In the genomic region with DNA sequence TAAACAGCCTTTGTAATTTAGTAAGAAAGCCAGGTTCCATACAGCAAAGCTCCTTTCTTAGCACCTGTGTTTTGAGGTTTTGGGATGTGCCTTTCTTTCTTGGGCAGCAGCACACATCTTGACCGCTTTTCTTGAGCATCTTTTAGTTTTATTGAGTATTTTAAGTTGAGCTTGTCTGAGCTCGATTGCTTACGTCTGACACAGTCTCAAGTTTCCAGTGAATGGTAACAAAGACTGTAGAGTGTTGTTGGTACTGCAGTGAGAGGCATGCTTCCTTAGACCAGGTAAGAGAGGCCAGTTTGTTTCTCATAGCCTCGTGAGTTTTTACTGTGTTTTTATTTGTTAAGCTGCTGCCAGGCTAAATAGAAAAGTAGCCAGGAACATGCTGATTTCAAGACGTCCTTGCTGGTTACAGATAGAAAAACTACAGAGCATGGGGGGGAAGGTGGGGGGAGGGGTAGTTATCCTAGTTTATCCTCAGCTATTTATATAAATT, we compare ENCODE assay signal across 8 mouse cellular contexts.
DNase-seq lines count a peak whose midpoint lies in the region; ATAC-seq and TF ChIP-seq lines count a peak whose summit lies in the region.

No protein-coding gene starts in this region.

- H3K4me1 ChIP-seq in bone marrow, adult 2 months (ENCODE audit: control insufficient read depth, insufficient read depth, low read length): no peaks in the 10 kb centered on the region
- peaks cover 19% of the 10 kb centered on the region for H3K4me1 ChIP-seq in forebrain, embryonic 13.5 days
- H3K4me1 ChIP-seq in liver, postnatal 0 days (ENCODE audit: insufficient read depth): peaks cover 21% of the 10 kb centered on the region
- peaks cover 3% of the 10 kb centered on the region; the same call in 1 of the 2 replicates for H3K4me1 ChIP-seq in neural tube, embryonic 15.5 days

- H3K27ac ChIP-seq in bone marrow, adult 2 months (ENCODE audit: control insufficient read depth, insufficient read depth, low read depth, low read length, poor library complexity): peak overlapping the region; percentile 34; the same call in 1 of the 2 replicates
- peak overlapping the region; percentile 59 for H3K27ac ChIP-seq in forebrain, embryonic 13.5 days
- H3K27ac ChIP-seq in liver, postnatal 0 days (ENCODE audit: low read depth): peak overlapping the region; percentile 89
- H3K27ac ChIP-seq in neural tube, embryonic 15.5 days (replicated peaks): no peak overlapping the region

- H3K9ac ChIP-seq in forebrain, embryonic 13.5 days: peak overlapping the region; percentile 56
- peak overlapping the region; percentile 61 for H3K9ac ChIP-seq in liver, postnatal 0 days (replicated peaks)
- 0 out of 2 replicates have a peak overlapping the region, but pooled peaks have one; percentile 38 for H3K9ac ChIP-seq in neural tube, embryonic 15.5 days (replicated peaks)

- no peak for TF ChIP-seq EP300 in liver, postnatal 0 days (IDR thresholded peaks at IDR 0.05; ENCODE audit: low read depth)

- H3K36me3 ChIP-seq in forebrain, embryonic 13.5 days (ENCODE audit: poor library complexity, severe bottlenecking): no peaks in the 10 kb centered on the region
- 0 out of 2 replicates have a peak, but pooled peaks cover 4% of the 10 kb centered on the region for H3K36me3 ChIP-seq in liver, postnatal 0 days (replicated peaks; ENCODE audit: insufficient read depth, low read length)
- no peaks in the 10 kb centered on the region for H3K36me3 ChIP-seq in neural tube, embryonic 15.5 days

- DNase-seq in ovary, postnatal 14 days (ENCODE audit: low spot score): peak; percentile 6
- DNase-seq in ovary, postnatal 36 days (ENCODE audit: low spot score): no peak
- no peak for DNase-seq in liver, postnatal 0 days

- peak overlapping the region; percentile 57 for H3K4me2 ChIP-seq in forebrain, embryonic 13.5 days
- peak overlapping the region; percentile 52 for H3K4me2 ChIP-seq in liver, postnatal 0 days (ENCODE audit: low read depth, low read length)
- peak overlapping the region; percentile 61 for H3K4me2 ChIP-seq in neural tube, embryonic 15.5 days

- no peak for TF ChIP-seq CTCF in bone marrow, adult 2 months (IDR thresholded peaks at IDR 0.05; ENCODE audit: control insufficient read depth, insufficient read depth, low read length)
- TF ChIP-seq CTCF in liver, postnatal 0 days (IDR thresholded peaks at IDR 0.05; ENCODE audit: low read depth): no peak

- no peak for TF ChIP-seq POLR2A in bone marrow, adult 2 months (IDR thresholded peaks at IDR 0.05; ENCODE audit: borderline replicate concordance, control insufficient read depth, low read depth, low read length)

- no peaks in the 10 kb centered on the region for H3K27me3 ChIP-seq in forebrain, embryonic 13.5 days
- H3K27me3 ChIP-seq in liver, postnatal 0 days (ENCODE audit: insufficient read depth, low read length): no peaks in the 10 kb centered on the region
- H3K27me3 ChIP-seq in neural tube, embryonic 15.5 days (replicated peaks): no peaks in the 10 kb centered on the region

- H3K9me3 ChIP-seq in forebrain, embryonic 13.5 days (replicated peaks): no peaks in the 10 kb centered on the region
- no peaks in the 10 kb centered on the region for H3K9me3 ChIP-seq in liver, postnatal 0 days (ENCODE audit: low read length)
- no peaks in the 10 kb centered on the region for H3K9me3 ChIP-seq in neural tube, embryonic 15.5 days (replicated peaks)

- ATAC-seq in forebrain, embryonic 13.5 days: peak; percentile 85
- ATAC-seq in inflammation-experienced regulatory T-cells, adult 6 months: peak; percentile 77
- peak; percentile 59 for ATAC-seq in liver, postnatal 0 days
- peak; percentile 80 for ATAC-seq in neural tube, embryonic 15.5 days (ENCODE audit: low FRiP score)
- ATAC-seq in cerebellum, adult (ENCODE audit: insufficient number of reproducible peaks, low FRiP score, low TSS enrichment): no peak

- WGBS in bone marrow, adult 2 months: 8% methylated on average over 5 of the region's 5 CpGs
- WGBS in forebrain, embryonic 13.5 days: 0% methylated on average over 5 of the region's 5 CpGs
- 17% methylated on average over 5 of the region's 5 CpGs for WGBS in liver, postnatal 0 days (ENCODE audit: insufficient replicate concordance)
- WGBS in neural tube, embryonic 15.5 days: 0% methylated on average over 5 of the region's 5 CpGs

- H3K4me3 ChIP-seq in bone marrow, adult 2 months (replicated peaks; ENCODE audit: control insufficient read depth, low read depth, low read length): peak overlapping the region; percentile 40
- H3K4me3 ChIP-seq in forebrain, embryonic 13.5 days: peak overlapping the region; percentile 50
- H3K4me3 ChIP-seq in liver, postnatal 0 days (ENCODE audit: low read depth, low read length): peak overlapping the region; percentile 51
- peak overlapping the region; percentile 50 for H3K4me3 ChIP-seq in neural tube, embryonic 15.5 days (replicated peaks)
